Mouse (Mus musculus): ENCODE results near the gene Capn7.

Gene Capn7

DNA sequence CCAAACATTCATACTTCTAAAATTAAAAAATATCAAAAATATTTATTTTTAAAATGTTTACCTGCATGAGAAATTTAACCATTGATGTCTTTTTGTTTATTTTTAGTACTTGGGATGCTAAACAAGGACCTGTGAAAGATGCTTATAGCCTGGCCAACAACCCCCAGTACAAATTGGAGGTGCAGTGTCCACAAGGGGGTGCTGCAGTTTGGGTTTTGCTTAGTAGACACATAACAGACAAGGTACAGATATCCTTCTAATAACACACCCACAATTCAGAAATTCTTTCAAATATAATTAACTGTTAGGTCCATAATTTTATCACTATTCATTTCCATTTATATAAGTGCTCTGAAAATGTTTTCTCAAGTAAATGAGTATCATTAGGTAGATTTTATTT lies 28.9 kb downstream of the Capn7 start:
- DNase-seq (ENCODE audit: low read depth, low spot score) = peak; percentile 75

DNA sequence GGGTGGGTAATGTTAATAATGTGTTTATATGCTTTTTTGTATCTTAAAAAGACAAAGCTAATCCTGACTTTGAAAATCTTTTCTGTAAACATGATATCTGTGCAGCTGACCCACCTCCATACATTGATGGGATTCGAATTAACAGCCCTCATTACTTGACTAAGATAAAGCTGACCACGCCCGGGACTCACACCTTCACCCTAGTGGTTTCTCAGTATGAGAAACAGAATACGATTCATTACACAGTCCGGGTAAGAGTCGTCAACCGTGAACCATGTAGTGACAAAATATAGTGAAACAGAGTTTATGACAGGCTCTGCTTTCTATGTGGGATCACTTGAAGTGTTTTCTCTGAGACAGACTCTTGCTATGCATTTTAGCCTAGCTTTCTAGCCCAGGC lies 31.5 kb downstream of the Capn7 start:
- peak; percentile 35 for DNase-seq (ENCODE audit: low read depth, low spot score)

GRCm38 (mm10) chr14:31369377-31369776 lies 32.9 kb downstream of the Capn7 start:
- no peak for DNase-seq (ENCODE audit: low read depth, low spot score)

DNA sequence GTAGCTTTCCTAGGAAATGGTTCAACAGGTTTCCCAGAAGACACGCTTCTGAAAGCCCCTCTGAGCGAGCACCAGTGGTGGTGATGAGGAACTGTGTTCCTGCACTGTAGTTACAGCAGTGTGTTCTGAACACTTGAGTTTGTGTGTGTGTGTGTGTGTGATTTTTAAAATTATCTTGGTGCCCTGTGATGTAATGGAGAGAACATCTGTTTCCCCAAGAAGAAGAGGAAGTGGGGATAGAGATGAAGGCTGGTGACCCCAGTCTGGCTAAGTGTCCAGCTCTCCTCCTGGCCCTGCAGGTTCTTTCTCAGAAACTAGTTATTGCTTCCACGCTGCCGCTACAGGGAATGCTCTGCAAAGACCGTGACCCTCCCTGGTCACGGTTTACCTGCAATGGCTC lies 38.0 kb downstream of the Capn7 start:
- DNase-seq (ENCODE audit: low read depth, low spot score) = no peak

GRCm38 (mm10) chr14:31376331-31376730 lies 39.9 kb downstream of the Capn7 start:
- DNase-seq (ENCODE audit: low read depth, low spot score) = no peak

DNA sequence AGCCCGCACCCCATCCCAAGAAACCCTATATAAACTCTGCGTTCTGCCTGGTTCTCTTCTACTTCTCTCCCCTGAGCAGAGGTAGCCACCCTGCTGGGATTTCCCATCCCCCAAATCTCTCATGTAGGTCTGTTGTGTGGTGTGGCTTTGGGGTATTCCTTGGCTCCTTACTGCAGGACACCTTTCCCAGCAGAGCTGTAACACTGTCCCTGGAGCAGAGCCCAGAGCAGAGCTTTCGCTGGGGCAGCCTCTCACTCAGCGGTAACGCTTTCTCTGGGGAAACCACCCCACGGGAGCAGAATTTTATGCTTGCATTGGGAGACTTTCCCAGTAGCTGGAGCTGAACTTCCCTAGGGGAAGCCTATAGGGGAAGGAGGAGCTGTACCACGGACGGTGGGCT lies 45.8 kb downstream of the Capn7 start:
- DNase-seq (ENCODE audit: low read depth, low spot score) = no peak

DNA sequence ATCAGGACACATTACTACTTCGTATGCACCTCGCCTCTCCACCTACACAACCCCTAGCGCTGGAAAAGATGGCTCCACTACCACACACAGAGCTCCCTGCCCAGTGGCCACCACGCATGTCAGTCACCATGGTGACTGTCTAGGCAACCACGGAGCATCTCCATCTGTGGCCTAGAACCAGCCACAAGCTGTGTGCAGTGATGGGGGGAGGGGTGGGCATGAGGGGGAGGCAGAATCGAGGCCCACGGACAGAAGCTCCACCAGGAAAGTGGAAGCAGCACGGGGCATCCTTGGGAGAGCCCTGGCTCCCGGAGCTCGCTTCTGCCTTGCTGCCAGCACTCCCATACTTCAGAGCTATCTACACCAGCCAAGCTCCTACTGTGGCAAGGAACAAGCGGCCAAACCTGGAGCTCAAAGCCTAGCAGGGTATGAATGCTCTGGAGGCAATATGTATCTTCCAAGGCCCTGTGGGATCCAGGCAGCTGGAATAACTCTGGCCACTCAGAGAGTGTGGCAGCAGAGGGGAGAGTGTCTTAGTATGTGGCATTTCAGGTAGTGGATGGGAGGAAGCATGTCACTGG lies 47.1 kb downstream of the Capn7 start:
- no peak for DNase-seq (ENCODE audit: low read depth, low spot score)

DNA sequence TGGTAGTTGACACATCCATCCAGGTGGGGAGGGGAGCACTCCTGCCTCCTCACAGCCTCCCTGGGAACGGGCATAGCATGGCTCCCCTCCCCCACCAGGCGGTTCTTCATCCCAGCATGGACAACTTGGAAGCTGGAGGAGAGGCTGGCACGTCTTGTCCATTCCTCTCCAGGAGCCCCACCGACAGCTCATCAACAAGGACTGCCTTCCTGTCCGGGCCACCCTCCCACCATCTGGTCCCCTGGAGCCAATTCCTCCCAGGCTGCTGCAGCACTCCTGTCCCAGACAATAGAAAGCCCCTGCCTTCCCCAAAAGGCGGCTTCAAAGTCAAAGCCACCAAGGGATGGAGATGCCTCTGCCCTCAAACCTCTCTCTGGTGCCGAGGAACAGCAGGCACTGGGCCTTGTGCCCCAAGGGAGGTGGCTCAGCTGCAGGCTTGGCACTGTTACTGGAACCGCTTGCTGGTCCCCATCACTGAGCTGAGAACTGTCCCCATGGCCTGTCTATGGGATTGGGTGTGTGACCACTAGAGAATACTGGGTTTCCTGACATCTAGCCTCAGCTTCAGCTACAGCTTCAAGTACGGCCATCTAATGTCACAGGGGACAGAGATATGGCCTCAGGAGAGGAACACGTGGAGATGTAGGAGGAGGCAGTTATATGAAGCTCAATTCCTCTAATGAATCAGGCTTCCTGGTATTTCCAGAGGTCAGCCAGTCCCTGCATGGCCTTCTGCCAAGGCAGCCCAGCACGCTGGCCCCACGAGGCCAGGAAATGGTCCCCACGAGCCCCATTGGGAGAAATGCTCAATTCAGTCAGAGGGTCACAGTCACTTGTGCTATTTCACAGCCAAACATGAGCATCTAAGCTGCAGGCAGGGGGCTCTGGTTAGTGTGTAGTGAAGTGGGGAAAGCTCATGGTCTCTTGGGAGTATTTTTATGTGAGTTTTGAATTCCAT lies 48.2 kb downstream of the Capn7 start:
- no peak for DNase-seq (ENCODE audit: low read depth, low spot score)

DNA sequence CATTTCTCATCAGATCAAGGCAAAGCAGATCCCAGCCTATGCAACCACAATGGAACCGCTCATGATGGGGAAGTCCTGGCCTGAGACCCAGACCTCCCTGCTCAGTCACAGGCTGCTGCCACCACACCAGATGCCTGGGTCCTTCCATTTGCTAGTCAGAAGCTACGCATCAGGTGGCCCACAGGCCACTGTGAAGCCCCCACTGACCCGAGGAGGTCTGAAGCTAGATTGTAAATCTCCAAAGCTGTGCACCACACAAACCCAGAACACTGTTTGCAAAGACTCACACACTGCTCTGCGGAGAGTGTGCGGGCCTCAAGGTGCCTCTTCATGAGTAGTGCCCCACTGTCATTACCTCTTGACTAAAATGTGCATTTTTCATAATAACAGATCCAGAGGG lies 49.0 kb downstream of the Capn7 start:
- no peak for DNase-seq (ENCODE audit: low read depth, low spot score)

DNA sequence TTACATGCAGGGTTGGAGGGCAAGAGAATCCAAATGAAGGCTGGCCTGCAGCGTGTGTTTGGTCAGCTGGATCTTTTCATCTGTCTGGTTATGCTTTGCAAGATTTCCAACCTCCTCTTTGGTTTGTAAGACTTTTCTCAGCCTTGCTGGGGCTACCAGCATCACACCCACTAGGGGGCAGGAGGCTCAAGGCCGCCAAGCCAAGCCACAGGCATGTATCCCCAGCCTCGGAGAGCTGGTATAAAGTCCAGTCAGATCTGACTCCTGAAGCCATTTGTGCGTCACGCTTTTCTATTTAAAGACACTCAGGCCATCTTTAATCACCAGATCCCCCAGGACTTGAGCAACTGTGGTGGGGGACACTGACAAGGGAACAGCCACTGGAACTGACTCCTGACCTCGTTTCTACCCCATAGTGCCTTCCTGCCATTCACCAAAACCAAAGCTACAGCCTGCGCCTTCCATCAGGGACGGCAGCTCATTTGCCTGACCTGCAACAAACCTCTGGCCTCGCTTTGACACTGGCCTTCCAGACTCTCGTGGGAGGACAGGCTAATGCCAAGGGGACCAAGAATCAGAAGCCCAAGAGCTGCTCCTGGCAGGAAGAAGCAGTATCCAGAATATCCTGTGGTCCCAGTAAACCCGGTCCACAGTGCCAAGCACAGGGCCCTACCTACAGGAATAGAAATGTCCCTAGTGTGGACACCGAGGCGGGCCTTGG lies 49.7 kb downstream of the Capn7 start:
- DNase-seq (ENCODE audit: low read depth, low spot score) = peak; percentile 72

DNA sequence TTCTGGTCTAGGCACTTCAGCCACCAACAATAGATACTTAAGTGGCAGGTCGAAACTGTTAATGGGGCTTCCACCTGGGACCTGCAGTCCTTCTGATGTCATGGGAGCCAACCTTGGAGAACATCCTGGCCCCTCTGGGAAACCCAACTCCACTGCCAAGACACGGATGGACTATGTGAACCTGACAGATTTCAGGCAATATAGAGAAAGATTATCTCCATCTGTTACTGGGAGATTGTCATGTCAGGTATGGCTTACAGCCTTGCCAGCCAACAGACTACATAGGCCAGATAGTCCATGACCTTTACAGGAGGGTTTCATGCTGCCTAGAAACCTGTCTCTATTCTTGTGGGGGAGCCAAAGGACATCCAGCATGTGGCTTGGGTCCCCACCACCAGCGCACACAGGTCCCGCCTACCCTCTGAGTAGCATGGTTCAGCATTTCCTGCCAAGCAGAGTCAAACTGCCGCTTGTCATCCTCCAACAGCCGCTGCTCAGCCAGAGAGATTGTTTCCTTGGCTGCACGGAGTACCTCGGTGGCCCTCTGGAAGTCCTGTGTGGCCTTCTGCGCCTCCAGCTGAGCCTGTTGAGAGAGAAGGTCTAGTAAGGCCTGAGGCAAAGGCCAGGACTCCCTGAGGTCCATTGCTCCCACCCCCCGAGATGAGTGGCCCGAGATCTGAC lies 51.0 kb downstream of the Capn7 start:
- DNase-seq (ENCODE audit: low read depth, low spot score) = no peak

DNA sequence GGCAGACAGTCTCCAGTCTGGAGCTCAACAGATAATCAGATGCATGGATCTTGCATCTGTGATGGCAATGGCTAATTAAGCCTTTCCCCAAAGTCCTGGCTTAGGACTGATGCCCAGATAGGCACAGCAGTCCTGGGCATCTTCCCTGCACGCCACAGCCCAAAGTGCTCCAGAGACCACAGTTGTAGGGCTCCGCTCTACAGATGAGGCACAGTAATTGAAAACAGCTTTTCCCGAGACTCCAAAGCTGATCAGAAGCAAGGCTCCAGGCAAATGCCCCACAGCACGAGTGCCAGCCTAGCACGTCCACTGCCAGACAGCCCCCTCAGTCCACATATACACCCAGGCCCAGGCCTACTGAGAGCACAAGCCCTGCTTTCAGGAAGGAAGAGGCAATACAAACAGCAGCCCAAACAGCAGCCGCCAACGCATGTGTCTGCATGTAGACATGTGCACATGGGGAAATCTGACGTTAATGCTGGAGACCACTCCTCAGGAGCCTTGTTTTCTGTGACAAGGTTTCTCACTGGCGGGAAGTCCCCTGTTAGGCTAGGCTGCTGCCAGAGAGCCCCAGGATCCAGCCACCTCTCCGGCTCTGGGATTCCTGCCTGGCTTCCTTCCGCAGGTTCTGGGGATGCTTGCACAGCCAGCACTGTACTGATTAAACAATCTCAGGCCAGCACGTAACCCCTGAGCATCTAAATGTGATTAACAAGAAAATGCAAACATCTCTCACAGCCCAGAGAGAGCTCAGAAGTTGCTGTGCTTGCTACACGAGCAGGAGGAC lies 51.8 kb downstream of the Capn7 start:
- no peak for DNase-seq (ENCODE audit: low read depth, low spot score)

- DNase-seq (ENCODE audit: low read depth, low spot score) = no peak
Observed at GRCm38 (mm10) chr14:31389421-31390147, 53.1 kb downstream of the Capn7 start.

DNA sequence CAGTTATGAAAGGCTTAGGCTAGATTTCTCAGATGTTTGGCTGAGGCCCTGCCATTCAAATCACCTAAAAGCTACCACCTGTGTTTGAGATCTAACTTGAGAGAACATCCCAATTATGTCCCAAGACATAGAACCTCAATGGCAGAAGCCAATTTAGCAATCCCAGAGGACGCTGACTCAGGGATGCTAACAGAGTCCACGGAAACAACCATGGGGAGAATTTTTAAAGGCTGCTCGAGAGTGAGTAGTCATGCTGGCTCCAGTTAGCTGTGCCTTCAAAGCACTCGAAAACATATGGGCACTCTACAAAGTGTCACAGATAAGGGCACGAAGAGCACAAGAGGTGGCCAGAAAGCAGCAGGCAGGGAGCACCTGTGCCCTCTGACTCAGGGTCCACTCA lies 55.9 kb downstream of the Capn7 start:
- no peak for DNase-seq (ENCODE audit: low read depth, low spot score)

DNA sequence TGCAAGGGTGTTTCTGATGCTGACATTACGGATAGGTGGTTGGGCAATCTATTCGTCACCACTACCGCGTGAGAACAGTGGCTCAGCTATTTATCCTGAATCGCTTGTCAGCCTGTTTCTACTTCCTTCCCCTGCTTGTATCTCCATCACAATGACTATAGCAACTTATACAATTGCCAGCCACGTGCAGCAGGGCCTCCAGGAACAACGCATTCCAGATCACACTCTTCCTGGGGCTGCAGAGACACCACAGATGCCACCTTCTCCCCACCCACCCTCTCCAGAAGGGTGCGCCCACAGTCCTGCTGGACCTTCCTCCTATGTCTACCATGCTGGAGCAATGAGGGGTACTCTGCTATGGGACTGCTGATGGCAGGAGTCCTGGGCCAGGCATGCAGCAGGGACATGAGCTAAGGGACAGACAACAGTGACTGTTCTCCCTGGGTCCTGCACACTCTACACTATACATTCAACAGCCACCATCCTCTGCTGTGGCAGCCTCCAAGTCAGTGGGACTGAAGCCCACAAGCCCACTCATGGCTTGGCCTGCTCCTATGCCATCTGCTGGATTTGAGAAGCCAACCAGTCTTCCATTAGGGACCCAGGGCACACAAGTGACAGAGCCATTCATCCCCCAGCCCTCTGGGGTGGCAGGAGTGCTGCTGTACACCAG lies 56.6 kb downstream of the Capn7 start:
- no peak for DNase-seq (ENCODE audit: low read depth, low spot score)

DNA sequence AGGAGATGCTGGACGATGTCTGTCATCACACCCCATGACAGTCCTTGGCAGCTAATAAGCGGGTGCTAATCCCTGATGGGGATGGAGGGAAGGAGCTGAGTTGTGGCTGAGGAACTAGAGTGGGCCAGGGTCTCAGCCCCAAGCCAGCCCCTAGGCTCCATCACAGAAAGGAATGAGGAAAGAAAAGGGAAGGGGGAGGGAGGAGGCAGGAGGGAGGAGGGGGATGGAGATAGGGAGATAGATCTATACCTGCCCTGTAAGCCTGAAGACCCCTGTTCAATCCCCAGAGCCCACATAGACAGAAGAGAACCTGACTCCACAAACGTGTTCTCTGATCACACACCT lies 57.1 kb downstream of the Capn7 start:
- no peak for DNase-seq (ENCODE audit: low read depth, low spot score)

DNA sequence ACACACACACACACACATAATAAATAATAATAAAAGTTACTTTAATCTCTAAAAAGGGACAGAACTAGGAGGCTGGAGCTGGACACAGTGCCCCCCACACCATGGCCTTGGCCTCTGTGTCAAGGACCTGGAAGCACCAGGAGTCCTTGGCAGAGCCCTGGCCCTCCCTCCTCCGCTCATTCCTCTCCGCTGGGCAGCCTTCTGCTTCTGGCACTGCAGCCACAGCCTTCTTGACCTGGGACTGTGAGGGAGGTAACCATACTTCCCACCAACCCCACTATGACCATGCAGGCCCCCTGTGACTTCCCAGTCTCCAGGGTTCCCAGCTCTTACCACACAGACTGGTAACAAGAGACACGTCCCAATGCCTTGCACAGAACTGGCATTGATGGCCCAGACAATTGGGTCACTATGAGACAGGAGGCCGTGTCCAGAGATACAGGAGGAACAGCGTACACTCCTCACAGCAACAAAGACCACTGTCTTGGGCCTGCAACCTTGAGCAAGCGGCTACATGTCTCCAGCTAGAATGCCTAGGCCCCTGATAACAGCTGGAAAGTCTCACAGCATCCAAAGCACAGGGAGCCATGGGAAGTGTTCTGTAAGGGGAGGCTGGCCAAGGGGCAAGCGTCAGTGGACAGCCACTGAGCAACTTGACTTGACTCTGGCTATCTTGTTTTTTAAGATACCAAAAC lies 57.6 kb downstream of the Capn7 start:
- no peak for DNase-seq (ENCODE audit: low read depth, low spot score)

- no peak for DNase-seq (ENCODE audit: low read depth, low spot score)
Observed at GRCm38 (mm10) chr14:31394822-31395532, 58.5 kb downstream of the Capn7 start.

Data from CD4-positive helper T cell, adult 2 months (primary cell).